Mouse (Mus musculus): ENCODE measurements around the gene Gm28870. TPM values are rescaled to one million over a fixed set of nuclear protein-coding genes. Genes with fewer than 3 reads are reported as not detected.
"Not testable (repeated sequence)": the region's sequence is repeated elsewhere in the genome, so short reads cannot be mapped to it uniquely, and the experiment has no call there.

Gene Gm28870
- total RNA-seq (2014; rRNA removed; ENCODE audit: low replicate concordance) (not detected in 2 replicates), polyA plus RNA-seq (2015; fragmentation: Nextera tagmentation; extraction: Ambion mirVana) (not detected in 2 replicates)

DNA sequence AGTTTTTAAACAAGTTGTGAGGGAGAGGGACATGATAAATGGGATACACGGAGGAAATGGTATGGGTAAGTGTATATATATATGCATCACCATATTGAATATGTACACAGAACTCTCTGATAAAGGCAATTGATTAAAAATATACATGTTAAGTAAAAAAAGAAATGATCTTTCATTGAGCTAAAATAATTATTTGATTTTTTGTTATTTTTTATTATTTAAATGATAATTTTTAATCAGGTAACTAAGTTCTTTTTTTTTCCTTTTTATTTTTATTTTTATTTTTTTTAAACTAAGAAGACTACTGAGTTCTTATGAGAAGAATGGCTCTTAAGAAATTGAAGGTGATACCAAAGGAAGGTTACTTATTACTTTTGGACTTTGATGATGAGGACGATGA lies at the start of gene Gm28870:
Gene Gm28870, plus strand, starts transcription at position 301 of the 400 bp plus-strand sequence.
- H3K9ac ChIP-seq (replicated peaks; ENCODE audit: low read depth, low read length); H3K4me3 ChIP-seq (ENCODE audit: low read depth, low read length); H3K4me1 ChIP-seq (ENCODE audit: control insufficient read depth, insufficient read depth); DNase-seq (ENCODE audit: low spot score); H3K9me3 ChIP-seq (replicated peaks; ENCODE audit: control insufficient read depth, low read length); H3K36me3 ChIP-seq (replicated peaks; ENCODE audit: control insufficient read depth, insufficient read depth, low read length); ATAC-seq (ENCODE audit: insufficient read depth, low read depth); H3K27me3 ChIP-seq (ENCODE audit: control insufficient read depth, insufficient read depth, low read length); H3K27ac ChIP-seq (ENCODE audit: low read depth); H3K4me2 ChIP-seq (ENCODE audit: low read depth, low read length): not testable (repeated sequence)
- no CpG with 5 or more reads among the region's 2 CpGs for WGBS
